Mouse (Mus musculus) heart, postnatal 0 days (tissue): ENCODE data around the gene Mpeg1.

Experiments
- CTCF ChIP-seq: IDR thresholded peaks from 2 replicates; pipeline ENCODE4 v1.5.1; 2016; ENCODE audit warnings: antibody characterized with exemption, control low read depth, low read depth
- EP300 ChIP-seq: IDR thresholded peaks from 2 replicates; pipeline ENCODE4 v1.6.1; 2016; ENCODE audit warnings: antibody characterized with exemption, low read depth

DNA sequence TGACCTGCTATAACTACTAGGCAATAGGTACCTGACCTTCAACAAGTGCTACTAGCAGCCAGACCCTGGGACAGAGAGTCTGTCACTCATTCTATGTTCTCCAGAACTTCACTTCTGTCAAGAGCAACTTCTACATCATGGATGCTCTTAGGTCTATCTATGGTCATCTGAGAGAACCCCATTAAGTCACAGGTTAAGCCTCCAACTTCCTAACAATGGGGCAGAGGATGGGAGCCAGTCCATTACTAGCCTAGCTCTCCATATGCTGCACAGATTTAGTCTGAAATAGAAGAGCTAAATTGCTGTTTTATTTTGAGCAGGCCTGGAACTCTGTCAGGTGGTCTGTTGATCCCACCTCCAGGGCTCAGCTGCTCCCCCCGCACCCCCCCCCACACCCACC, 38.4 kb downstream of the Mpeg1 start:
- no peak for TF ChIP-seq EP300
- TF ChIP-seq CTCF, result no peak
